Mouse (Mus musculus) lung, postnatal 0 days (tissue): ENCODE results near the gene Nr5a1. TPM values are rescaled to one million over a fixed set of nuclear protein-coding genes. Genes with fewer than 3 reads are reported as not detected.

Experiments used
- ATAC-seq: fragments of 200-750 bp; cut with Nextera tagmentation; 2 replicates; pipeline ENCODE4 v1.8.0; 2017; ENCODE audit warnings: moderate library complexity
- DNase-seq: peaks from one replicate; pipeline ENCODE4 v3.0.0-alpha.2; 2016; ENCODE audit warnings: low spot score
- H3K27ac ChIP-seq: fragments of 300-500 bp; sonication (generic); 2 replicates; pipeline ENCODE4 v1.5.1; 2014; ENCODE audit warnings: antibody characterized with exemption, mild to moderate bottlenecking, low read length, mixed read lengths
- H3K27me3 ChIP-seq: fragments of 300-500 bp; sonication (generic); replicated peaks from 2 replicates; pipeline ENCODE4 v1.6.1; 2014; ENCODE audit warnings: low read length, mixed read lengths; ENCODE audit not compliant: insufficient read depth
- H3K36me3 ChIP-seq: fragments of 300-500 bp; sonication (generic); 2 replicates; pipeline ENCODE4 v1.6.1; 2014; ENCODE audit warnings: low read length, mixed read lengths; ENCODE audit not compliant: insufficient read depth
- H3K4me1 ChIP-seq: fragments of 300-500 bp; sonication (generic); 2 replicates; pipeline ENCODE4 v1.6.1; 2014; ENCODE audit warnings: antibody characterized with exemption, low read depth, low read length, mixed read lengths; ENCODE audit not compliant: insufficient read depth
- H3K4me2 ChIP-seq: fragments of 300-500 bp; sonication (generic); replicated peaks from 2 replicates; pipeline ENCODE4 v1.6.1; 2014; ENCODE audit warnings: low read depth, mild to moderate bottlenecking, low read length, moderate library complexity, mixed read lengths
- H3K4me3 ChIP-seq: fragments of 300-500 bp; sonication (generic); 2 replicates; pipeline ENCODE4 v1.5.1; 2014; ENCODE audit warnings: low read depth, low read length
- H3K9ac ChIP-seq: fragments of 300-500 bp; sonication (generic); replicated peaks from 2 replicates; pipeline ENCODE4 v1.6.1; 2014; ENCODE audit warnings: low read depth, mild to moderate bottlenecking
- H3K9me3 ChIP-seq: fragments of 300-500 bp; sonication (generic); 2 replicates; pipeline ENCODE4 v1.6.1; 2016; ENCODE audit warnings: low read length, mixed read lengths
- CTCF ChIP-seq: IDR thresholded peaks from 2 replicates; pipeline ENCODE4 v1.5.1; 2016; ENCODE audit warnings: antibody characterized with exemption, mild to moderate bottlenecking
- EP300 ChIP-seq: IDR thresholded peaks from 2 replicates; pipeline ENCODE4 v1.6.1; 2016; ENCODE audit warnings: antibody characterized with exemption, mild to moderate bottlenecking, control low read depth
- WGBS: fragments of 180-500 bp; shearing (Covaris S2); extraction: QIAGEN DNeasy Blood & Tissue Kit; methylation state at CpG from one replicate; pipeline ENCODE4 v1.1.7; 2014; 5-methylcytosine and 5-hydroxymethylcytosine counted together
- polyA plus RNA-seq: library from polyadenylated mRNA; unstranded; fragments of >200 nt; fragmentation: Nextera tagmentation; extraction: Ambion mirVana; gene quantifications from 2 replicates; pipeline ENCODE4 v1.2.1, GENCODE M21; 2015

The Nr5a1 gene
- polyA plus RNA-seq, 1 experiment from 2014 or later: 0.08 TPM

- H3K4me1 ChIP-seq: no peaks in the 10 kb centered on the region
- WGBS: 59% methylated on average over 2 of the region's 2 CpGs
- no peak overlapping the region for H3K27ac ChIP-seq
- peaks cover 14% of the 10 kb centered on the region for H3K27me3 ChIP-seq
- H3K9ac ChIP-seq: no peak overlapping the region
- TF ChIP-seq CTCF (no peak), EP300 (no peak)
- H3K9me3 ChIP-seq: no peaks in the 10 kb centered on the region
- no peak overlapping the region for H3K4me3 ChIP-seq
- DNase-seq: no peak
- no peaks in the 10 kb centered on the region for H3K36me3 ChIP-seq
- no peak for ATAC-seq
- H3K4me2 ChIP-seq: no peak overlapping the region
Observed at GRCm38 (mm10) chr2:38717436-38717835, 3.1 kb upstream of the Nr5a1 start.

GRCm38 (mm10) chr2:38713596-38713995 is 746 bp downstream of the Nr5a1 start:
- WGBS: 76% methylated on average over 3 of the region's 3 CpGs
- H3K27me3 ChIP-seq: peaks cover 52% of the 10 kb centered on the region
- no peak for TF ChIP-seq CTCF
- no peak for TF ChIP-seq EP300
- ATAC-seq: no peak
- H3K9me3 ChIP-seq: no peaks in the 10 kb centered on the region
- DNase-seq: no peak
- no peaks in the 10 kb centered on the region for H3K4me1 ChIP-seq
- no peak overlapping the region for H3K27ac ChIP-seq
- H3K4me3 ChIP-seq: no peak overlapping the region
- no peaks in the 10 kb centered on the region for H3K36me3 ChIP-seq
- no peak overlapping the region for H3K9ac ChIP-seq
- no peak overlapping the region for H3K4me2 ChIP-seq

DNA sequence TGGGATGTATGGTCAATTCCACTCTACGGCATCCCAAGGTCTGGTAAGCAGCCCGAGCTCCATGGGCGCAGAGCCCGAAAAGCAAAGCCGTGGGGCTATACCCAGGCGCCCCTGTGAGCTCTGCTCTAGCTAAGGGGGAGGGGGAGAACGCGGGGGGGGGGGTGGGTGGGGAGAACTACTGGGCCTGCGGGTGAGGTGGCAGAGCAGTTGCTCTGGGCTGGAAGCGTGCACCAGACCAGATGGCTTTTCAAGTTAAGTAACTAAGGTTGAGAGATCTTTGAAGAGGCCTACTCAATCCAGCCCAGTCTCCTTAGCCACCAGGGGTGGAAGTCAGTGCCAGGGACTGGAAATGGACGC is 1.6 kb downstream of the Nr5a1 start:
- no peak overlapping the region for H3K27ac ChIP-seq
- H3K36me3 ChIP-seq: no peaks in the 10 kb centered on the region
- H3K4me2 ChIP-seq: no peak overlapping the region
- DNase-seq: no peak
- peaks cover 60% of the 10 kb centered on the region for H3K27me3 ChIP-seq
- ATAC-seq: peak; percentile 30; the same call in 1 of the 2 replicates
- WGBS: 39% methylated on average over 8 of the region's 11 CpGs
- no peak for TF ChIP-seq EP300
- no peak for TF ChIP-seq CTCF
- no peak overlapping the region for H3K4me3 ChIP-seq
- no peak overlapping the region for H3K9ac ChIP-seq
- no peaks in the 10 kb centered on the region for H3K9me3 ChIP-seq
- H3K4me1 ChIP-seq: no peaks in the 10 kb centered on the region

GRCm38 (mm10) chr2:38712076-38712768 is 2.1 kb downstream of the Nr5a1 start:
- H3K27ac ChIP-seq: no peak overlapping the region
- H3K4me1 ChIP-seq: no peaks in the 10 kb centered on the region
- TF ChIP-seq EP300 (no peak), CTCF (no peak)
- ATAC-seq (no peak), DNase-seq (no peak)
- peaks cover 61% of the 10 kb centered on the region for H3K27me3 ChIP-seq
- WGBS: 9% methylated on average over 41 of the region's 58 CpGs
- no peak overlapping the region for H3K9ac ChIP-seq
- no peaks in the 10 kb centered on the region for H3K9me3 ChIP-seq
- no peaks in the 10 kb centered on the region for H3K36me3 ChIP-seq
- H3K4me3 ChIP-seq: peak overlapping the region; percentile 31
- peak overlapping the region; percentile 55 for H3K4me2 ChIP-seq

DNA sequence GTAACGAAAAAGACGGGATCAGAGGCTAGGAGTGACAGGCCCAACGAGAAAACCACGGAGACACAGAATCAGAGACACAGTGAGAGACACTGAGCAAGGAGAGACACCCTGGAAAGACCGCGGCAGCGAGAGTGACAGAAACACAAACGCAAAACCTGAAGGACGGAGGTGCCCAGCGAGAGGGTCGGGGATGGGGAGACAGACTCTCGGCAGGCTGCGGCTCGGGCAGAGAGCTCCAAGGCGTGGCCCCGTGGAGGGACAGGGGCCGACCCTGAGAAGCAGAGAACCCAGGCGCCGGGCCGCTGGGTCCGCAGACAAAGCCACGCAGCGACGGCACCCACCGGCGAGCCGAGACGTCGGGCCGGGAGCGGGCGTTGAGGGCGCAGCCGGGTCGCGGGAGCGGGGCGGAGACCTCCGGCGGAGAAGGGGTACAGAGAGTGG is 2.9 kb downstream of the Nr5a1 start:
- under 1% methylated on average over 33 of the region's 40 CpGs for WGBS
- DNase-seq: no peak
- peak overlapping the region; percentile 31 for H3K4me3 ChIP-seq
- H3K36me3 ChIP-seq: no peaks in the 10 kb centered on the region
- H3K27ac ChIP-seq: no peak overlapping the region
- TF ChIP-seq CTCF (no peak), EP300 (no peak)
- no peaks in the 10 kb centered on the region for H3K4me1 ChIP-seq
- H3K9ac ChIP-seq: no peak overlapping the region
- H3K4me2 ChIP-seq: peak overlapping the region; percentile 55
- ATAC-seq: no peak
- H3K9me3 ChIP-seq: no peaks in the 10 kb centered on the region
- peaks cover 61% of the 10 kb centered on the region for H3K27me3 ChIP-seq

DNA sequence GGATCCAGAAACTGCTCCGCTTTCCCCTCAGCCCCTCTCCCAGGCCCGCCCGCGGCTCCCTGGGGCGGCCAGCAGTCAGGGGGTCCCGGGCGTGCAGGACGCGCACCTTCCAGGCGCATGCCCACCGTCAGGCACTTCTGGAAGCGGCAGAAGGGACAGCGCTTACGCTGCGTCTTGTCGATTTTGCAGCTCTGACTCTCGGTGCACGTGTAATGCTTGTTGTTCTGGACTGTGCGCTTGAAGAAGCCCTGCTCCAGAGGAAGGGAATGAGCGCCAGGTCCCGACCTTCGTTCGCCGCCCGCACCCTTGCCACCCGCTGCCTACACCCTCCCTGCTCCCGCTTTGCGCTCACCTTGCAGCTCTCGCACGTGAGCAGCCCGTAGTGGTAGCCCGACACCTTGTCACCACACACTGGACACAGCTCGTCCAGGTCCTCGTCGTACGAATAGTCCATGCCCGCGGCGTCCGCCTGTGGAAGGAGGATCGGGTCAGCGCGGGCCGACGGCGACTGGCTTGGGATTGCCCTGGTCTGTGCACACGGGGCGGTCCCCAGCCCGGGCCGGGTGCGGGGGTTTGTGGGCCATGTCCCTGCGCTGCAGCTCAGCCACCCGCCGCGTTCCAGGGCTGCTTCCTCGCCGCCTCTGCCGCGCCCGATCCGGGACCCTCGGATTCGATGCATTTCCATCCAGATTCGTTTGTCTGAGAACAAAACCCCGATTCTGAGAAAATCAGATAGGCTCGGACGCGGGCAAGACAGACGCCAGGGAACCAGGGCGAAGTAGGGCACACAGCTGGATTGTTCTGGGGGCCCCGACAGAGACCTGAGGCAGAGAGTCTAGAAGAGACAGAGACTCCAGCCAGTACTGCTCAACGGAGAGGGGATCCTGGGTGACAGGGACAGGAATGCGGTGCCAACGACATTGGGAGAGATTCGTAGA is 3.8 kb downstream of the Nr5a1 start:
- Histone ChIP-seq H3K27ac (no peak overlapping the region), H3K9me3 (no peaks in the 10 kb centered on the region), H3K4me1 (no peaks in the 10 kb centered on the region), H3K9ac (no peak overlapping the region), H3K4me2 (peak overlapping the region; percentile 44), H3K27me3 (peaks cover 61% of the 10 kb centered on the region), H3K36me3 (no peaks in the 10 kb centered on the region), H3K4me3 (peak overlapping the region; percentile 20)
- WGBS: 2% methylated on average over 75 of the region's 75 CpGs
- no peak for DNase-seq
- TF ChIP-seq CTCF: no peak
- no peak for TF ChIP-seq EP300
- peak; percentile 16; the same call in 1 of the 2 replicates for ATAC-seq
